Mouse (Mus musculus): ENCODE data around the gene Capg. TPM values are rescaled to one million over a fixed set of nuclear protein-coding genes. Genes with fewer than 3 reads are reported as not detected.
"Not testable (repeated sequence)": the region's sequence is repeated elsewhere in the genome, so short reads cannot be mapped to it uniquely, and the experiment has no call there.

Gene Capg
- polyA plus RNA-seq, 1 experiment from 2014 or later: 8.6 TPM

DNA sequence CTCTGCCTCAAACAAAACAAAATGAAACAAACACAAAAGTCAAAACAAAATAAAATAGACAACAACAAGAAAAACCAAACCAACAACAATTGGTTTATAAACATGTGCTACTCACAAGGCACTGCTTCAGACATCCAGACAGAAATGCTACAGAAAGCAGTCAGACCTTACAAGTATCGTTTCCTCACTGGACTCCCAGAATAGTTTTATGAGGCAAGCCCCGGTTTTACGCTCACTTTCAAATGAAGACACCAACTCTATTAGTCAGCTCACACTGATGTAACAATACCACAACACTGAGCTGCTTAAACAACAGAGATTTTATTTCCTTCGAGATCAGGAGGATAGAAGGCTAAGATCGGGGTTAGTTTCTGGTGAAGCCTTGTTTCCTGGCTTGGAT, 21.9 kb upstream of the Capg start:
- ATAC-seq (ENCODE audit: low FRiP score, low TSS enrichment) (no peak), DNase-seq (no peak)
- H3K4me2 ChIP-seq (ENCODE audit: low read length): no peak overlapping the region
- H3K36me3 ChIP-seq (ENCODE audit: control insufficient read depth, insufficient read depth, low read length): no peaks in the 10 kb centered on the region
- no peaks in the 10 kb centered on the region for H3K9me3 ChIP-seq (ENCODE audit: control insufficient read depth, low read length)
- H3K9ac ChIP-seq (replicated peaks; ENCODE audit: low read length): no peak overlapping the region
- 86% methylated on average over 5 of the region's 5 CpGs for WGBS
- H3K4me3 ChIP-seq (replicated peaks; ENCODE audit: low read depth, low read length): no peak overlapping the region
- peaks cover 34% of the 10 kb centered on the region for H3K4me1 ChIP-seq (ENCODE audit: control insufficient read depth, insufficient read depth, low read length)
- no peak overlapping the region for H3K27ac ChIP-seq (replicated peaks; ENCODE audit: low read depth, low read length)
- no peaks in the 10 kb centered on the region for H3K27me3 ChIP-seq (ENCODE audit: control insufficient read depth, insufficient read depth, low read length)

DNA sequence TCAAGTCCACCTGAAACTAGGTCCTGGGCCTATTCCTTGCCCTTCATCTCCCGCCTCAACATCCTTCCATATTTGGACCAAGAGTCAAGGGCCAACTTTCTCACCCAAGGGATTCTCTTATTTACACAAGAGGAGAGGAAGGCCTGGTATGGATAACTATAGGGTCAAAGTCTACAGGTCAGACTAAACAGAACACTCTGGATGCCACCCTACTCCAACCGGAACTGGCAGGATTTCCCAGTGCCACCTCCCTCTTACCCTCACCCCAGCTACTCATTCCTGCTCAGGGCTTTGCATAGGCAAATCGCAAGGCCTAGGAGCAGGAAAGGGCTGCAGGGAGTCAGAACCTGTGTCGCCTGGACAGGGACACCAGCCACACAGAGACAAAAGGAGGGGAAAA, 21.0 kb upstream of the Capg start:
- no peaks in the 10 kb centered on the region for H3K27me3 ChIP-seq (ENCODE audit: control insufficient read depth, insufficient read depth, low read length)
- no peaks in the 10 kb centered on the region for H3K36me3 ChIP-seq (ENCODE audit: control insufficient read depth, insufficient read depth, low read length)
- H3K4me2 ChIP-seq (ENCODE audit: low read length): no peak overlapping the region
- no peak overlapping the region for H3K27ac ChIP-seq (replicated peaks; ENCODE audit: low read depth, low read length)
- no peak for DNase-seq
- H3K9me3 ChIP-seq (ENCODE audit: control insufficient read depth, low read length): no peaks in the 10 kb centered on the region
- H3K4me1 ChIP-seq (ENCODE audit: control insufficient read depth, insufficient read depth, low read length): peaks cover 34% of the 10 kb centered on the region
- 80% methylated on average over 4 of the region's 4 CpGs for WGBS
- no peak overlapping the region for H3K4me3 ChIP-seq (replicated peaks; ENCODE audit: low read depth, low read length)
- ATAC-seq (ENCODE audit: low FRiP score, low TSS enrichment): no peak
- no peak overlapping the region for H3K9ac ChIP-seq (replicated peaks; ENCODE audit: low read length)

GRCm38 (mm10) chr6:72524160-72524559, 20.0 kb upstream of the Capg start:
- no peaks in the 10 kb centered on the region for H3K9me3 ChIP-seq (ENCODE audit: control insufficient read depth, low read length)
- H3K27ac ChIP-seq (replicated peaks; ENCODE audit: low read depth, low read length): no peak overlapping the region
- no peak overlapping the region for H3K4me2 ChIP-seq (ENCODE audit: low read length)
- ATAC-seq (ENCODE audit: low FRiP score, low TSS enrichment) (no peak), DNase-seq (no peak)
- H3K36me3 ChIP-seq (ENCODE audit: control insufficient read depth, insufficient read depth, low read length): no peaks in the 10 kb centered on the region
- H3K27me3 ChIP-seq (ENCODE audit: control insufficient read depth, insufficient read depth, low read length): no peaks in the 10 kb centered on the region
- peaks cover 25% of the 10 kb centered on the region for H3K4me1 ChIP-seq (ENCODE audit: control insufficient read depth, insufficient read depth, low read length)
- H3K9ac ChIP-seq (replicated peaks; ENCODE audit: low read length): no peak overlapping the region
- WGBS: 90% methylated on average over 2 of the region's 2 CpGs
- no peak overlapping the region for H3K4me3 ChIP-seq (replicated peaks; ENCODE audit: low read depth, low read length)

- DNase-seq (no peak), ATAC-seq (ENCODE audit: low FRiP score, low TSS enrichment) (no peak)
- Histone ChIP-seq H3K9ac (replicated peaks; ENCODE audit: low read length) (no peak overlapping the region), H3K4me3 (replicated peaks; ENCODE audit: low read depth, low read length) (no peak overlapping the region), H3K9me3 (ENCODE audit: control insufficient read depth, low read length) (no peaks in the 10 kb centered on the region), H3K27me3 (ENCODE audit: control insufficient read depth, insufficient read depth, low read length) (no peaks in the 10 kb centered on the region), H3K36me3 (ENCODE audit: control insufficient read depth, insufficient read depth, low read length) (no peaks in the 10 kb centered on the region), H3K4me1 (ENCODE audit: control insufficient read depth, insufficient read depth, low read length) (no peaks in the 10 kb centered on the region), H3K4me2 (ENCODE audit: low read length) (no peak overlapping the region), H3K27ac (replicated peaks; ENCODE audit: low read depth, low read length) (no peak overlapping the region)
- 82% methylated on average over 4 of the region's 4 CpGs for WGBS
Measured at GRCm38 (mm10) chr6:72527070-72527469, 17.1 kb upstream of the Capg start.

DNA sequence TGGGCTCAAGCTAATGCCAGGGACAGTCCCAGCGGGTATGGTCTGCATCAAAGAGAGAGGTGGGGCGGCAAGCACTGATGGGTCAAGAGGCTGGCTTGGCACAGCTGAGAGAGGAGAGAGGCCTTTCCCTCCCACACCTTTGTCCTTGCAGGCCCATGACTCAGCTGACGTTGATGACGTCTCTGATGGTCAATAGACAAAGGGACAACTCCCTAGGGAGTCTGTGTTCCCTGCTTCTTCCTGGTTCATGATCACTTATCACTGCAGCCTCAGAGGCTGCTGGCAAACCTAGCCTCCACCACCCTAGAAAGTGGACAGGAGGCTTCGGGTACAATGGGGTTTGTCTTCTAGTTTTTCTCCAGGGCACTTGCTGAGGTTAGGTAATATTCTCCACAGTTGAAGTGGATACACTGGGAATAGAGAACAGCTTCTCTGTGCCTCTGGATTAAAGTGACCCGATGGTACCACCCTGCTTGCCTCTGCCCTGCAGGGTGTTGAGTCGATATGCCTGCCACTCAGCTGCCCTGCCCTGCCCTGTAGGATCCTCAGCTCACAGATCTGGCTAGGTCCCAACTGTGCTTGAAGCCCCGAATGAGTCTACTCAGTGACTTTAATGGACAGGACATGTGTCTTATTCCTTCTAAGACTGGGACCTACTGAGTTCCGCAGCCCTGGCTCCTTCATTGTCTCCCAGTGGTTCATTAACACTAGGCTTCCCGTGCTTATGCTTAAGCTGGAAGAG, 15.6 kb upstream of the Capg start:
- Histone ChIP-seq H3K4me1 (ENCODE audit: control insufficient read depth, insufficient read depth, low read length) (peaks cover 8% of the 10 kb centered on the region), H3K4me3 (replicated peaks; ENCODE audit: low read depth, low read length) (no peak overlapping the region), H3K36me3 (ENCODE audit: control insufficient read depth, insufficient read depth, low read length) (no peaks in the 10 kb centered on the region), H3K4me2 (ENCODE audit: low read length) (no peak overlapping the region), H3K9ac (replicated peaks; ENCODE audit: low read length) (no peak overlapping the region), H3K9me3 (ENCODE audit: control insufficient read depth, low read length) (no peaks in the 10 kb centered on the region), H3K27ac (replicated peaks; ENCODE audit: low read depth, low read length) (no peak overlapping the region), H3K27me3 (ENCODE audit: control insufficient read depth, insufficient read depth, low read length) (no peaks in the 10 kb centered on the region)
- ATAC-seq (ENCODE audit: low FRiP score, low TSS enrichment): no peak
- WGBS: 77% methylated on average over 10 of the region's 10 CpGs
- no peak for DNase-seq

GRCm38 (mm10) chr6:72532580-72532979, 11.6 kb upstream of the Capg start:
- Histone ChIP-seq H3K4me1 (ENCODE audit: control insufficient read depth, insufficient read depth, low read length) (peaks cover 8% of the 10 kb centered on the region), H3K9ac (replicated peaks; ENCODE audit: low read length) (no peak overlapping the region), H3K27ac (replicated peaks; ENCODE audit: low read depth, low read length) (peak overlapping the region; percentile 70), H3K27me3 (ENCODE audit: control insufficient read depth, insufficient read depth, low read length) (no peaks in the 10 kb centered on the region), H3K4me3 (replicated peaks; ENCODE audit: low read depth, low read length) (no peak overlapping the region), H3K36me3 (ENCODE audit: control insufficient read depth, insufficient read depth, low read length) (no peaks in the 10 kb centered on the region), H3K4me2 (ENCODE audit: low read length) (no peak overlapping the region), H3K9me3 (ENCODE audit: control insufficient read depth, low read length) (no peaks in the 10 kb centered on the region)
- ATAC-seq (ENCODE audit: low FRiP score, low TSS enrichment) (no peak), DNase-seq (no peak)
- 62% methylated on average over 4 of the region's 4 CpGs for WGBS

DNA sequence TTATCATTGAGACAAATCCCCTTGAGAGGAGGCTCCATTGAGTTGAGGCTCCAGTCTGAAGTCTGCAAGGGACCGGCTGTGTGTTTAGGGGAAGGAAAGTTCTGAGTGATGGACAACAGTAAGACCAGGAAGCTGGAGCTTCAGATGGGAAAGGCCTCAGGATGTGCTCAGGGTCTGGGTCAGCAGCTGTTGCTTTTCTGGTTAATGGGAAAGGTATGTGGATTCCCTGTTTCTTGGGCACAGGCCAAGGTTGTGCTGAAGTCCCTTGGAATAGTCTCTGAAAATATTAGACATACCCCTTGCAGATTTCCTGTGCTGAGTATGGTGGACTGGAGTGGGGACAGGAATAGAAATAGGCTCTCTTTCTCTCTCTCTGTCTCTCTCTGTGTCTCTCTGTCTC, 10.6 kb upstream of the Capg start:
- H3K4me1 ChIP-seq (ENCODE audit: control insufficient read depth, insufficient read depth, low read length): peaks cover 11% of the 10 kb centered on the region
- H3K9me3 ChIP-seq (ENCODE audit: control insufficient read depth, low read length); H3K4me3 ChIP-seq (replicated peaks; ENCODE audit: low read depth, low read length); H3K36me3 ChIP-seq (ENCODE audit: control insufficient read depth, insufficient read depth, low read length); H3K4me2 ChIP-seq (ENCODE audit: low read length); H3K9ac ChIP-seq (replicated peaks; ENCODE audit: low read length); H3K27me3 ChIP-seq (ENCODE audit: control insufficient read depth, insufficient read depth, low read length); DNase-seq; ATAC-seq (ENCODE audit: low FRiP score, low TSS enrichment); H3K27ac ChIP-seq (replicated peaks; ENCODE audit: low read depth, low read length): not testable (repeated sequence)
- WGBS: 33% methylated on average over 1 of the region's 1 CpGs

GRCm38 (mm10) chr6:72534035-72534809, 10.0 kb upstream of the Capg start:
- H3K27ac ChIP-seq (replicated peaks; ENCODE audit: low read depth, low read length): no peak overlapping the region
- 41% methylated on average over 9 of the region's 9 CpGs for WGBS
- H3K9ac ChIP-seq (replicated peaks; ENCODE audit: low read length): no peak overlapping the region
- H3K27me3 ChIP-seq (ENCODE audit: control insufficient read depth, insufficient read depth, low read length): no peaks in the 10 kb centered on the region
- no peak overlapping the region for H3K4me2 ChIP-seq (ENCODE audit: low read length)
- ATAC-seq (ENCODE audit: low FRiP score, low TSS enrichment) (peak; percentile 75), DNase-seq (peak; percentile 93)
- H3K4me1 ChIP-seq (ENCODE audit: control insufficient read depth, insufficient read depth, low read length): peaks cover 11% of the 10 kb centered on the region
- no peaks in the 10 kb centered on the region for H3K36me3 ChIP-seq (ENCODE audit: control insufficient read depth, insufficient read depth, low read length)
- H3K9me3 ChIP-seq (ENCODE audit: control insufficient read depth, low read length): no peaks in the 10 kb centered on the region
- H3K4me3 ChIP-seq (replicated peaks; ENCODE audit: low read depth, low read length): no peak overlapping the region

DNA sequence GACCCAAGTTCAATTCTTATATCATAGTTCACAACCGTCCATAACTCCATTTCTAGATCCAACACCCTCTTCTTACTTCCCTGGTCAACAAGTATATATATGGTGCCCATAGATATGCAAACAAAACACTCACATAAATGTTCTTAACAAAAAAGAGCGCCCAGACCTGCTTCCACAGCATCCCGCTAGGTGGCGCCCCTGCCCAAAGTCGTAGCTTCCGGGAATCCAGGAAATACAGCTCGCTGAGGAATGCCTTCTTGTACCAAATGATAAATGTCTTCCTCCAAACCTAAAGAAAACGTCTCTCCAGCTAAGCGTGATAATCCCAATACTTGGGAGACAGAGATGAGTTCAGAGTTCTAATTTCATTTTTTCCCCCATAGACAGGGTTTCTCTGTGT, 9.0 kb upstream of the Capg start:
- 3% methylated on average over 9 of the region's 9 CpGs for WGBS
- peaks cover 11% of the 10 kb centered on the region for H3K4me1 ChIP-seq (ENCODE audit: control insufficient read depth, insufficient read depth, low read length)
- H3K4me2 ChIP-seq (ENCODE audit: low read length): peak overlapping the region; percentile 46
- no peaks in the 10 kb centered on the region for H3K36me3 ChIP-seq (ENCODE audit: control insufficient read depth, insufficient read depth, low read length)
- H3K27ac ChIP-seq (replicated peaks; ENCODE audit: low read depth, low read length): no peak overlapping the region; the same call in 1 of the 2 replicates
- DNase-seq (peak; percentile 91), ATAC-seq (ENCODE audit: low FRiP score, low TSS enrichment) (no peak)
- no peak overlapping the region for H3K4me3 ChIP-seq (replicated peaks; ENCODE audit: low read depth, low read length)
- no peaks in the 10 kb centered on the region for H3K27me3 ChIP-seq (ENCODE audit: control insufficient read depth, insufficient read depth, low read length)
- no peak overlapping the region for H3K9ac ChIP-seq (replicated peaks; ENCODE audit: low read length)
- no peaks in the 10 kb centered on the region for H3K9me3 ChIP-seq (ENCODE audit: control insufficient read depth, low read length)

All from midbrain, embryonic 14.5 days (tissue).